Mouse (Mus musculus) ES-E14 (cell line): ENCODE measurements at regions not wholly inside any gene's neighbourhood (a gene's known extent, or its start where the extent isn't known, plus 50 kb on each side); places are given as distances from the start of the nearest gene placed in this dataset.

Experiments
- MAFK ChIP-seq: IDR thresholded peaks from 2 replicates; pipeline ENCODE4 v1.6.1; 2014; ENCODE audit warnings: mild to moderate bottlenecking, low read depth, low read length, inconsistent platforms; ENCODE audit not compliant: insufficient read depth
- ZC3H11A ChIP-seq: IDR thresholded peaks from 2 replicates; pipeline ENCODE4 v1.6.1; 2012; ENCODE audit warnings: low read depth, mild to moderate bottlenecking, inconsistent platforms, low read length, borderline replicate concordance

GRCm38 (mm10) chr1:193583791-193584190, 213.7 kb upstream of the Camk1g start:
- no peak for TF ChIP-seq MAFK
- no peak for TF ChIP-seq ZC3H11A
